Mouse (Mus musculus): ENCODE measurements around the gene Rnf5.

Rnf5 gene

DNA sequence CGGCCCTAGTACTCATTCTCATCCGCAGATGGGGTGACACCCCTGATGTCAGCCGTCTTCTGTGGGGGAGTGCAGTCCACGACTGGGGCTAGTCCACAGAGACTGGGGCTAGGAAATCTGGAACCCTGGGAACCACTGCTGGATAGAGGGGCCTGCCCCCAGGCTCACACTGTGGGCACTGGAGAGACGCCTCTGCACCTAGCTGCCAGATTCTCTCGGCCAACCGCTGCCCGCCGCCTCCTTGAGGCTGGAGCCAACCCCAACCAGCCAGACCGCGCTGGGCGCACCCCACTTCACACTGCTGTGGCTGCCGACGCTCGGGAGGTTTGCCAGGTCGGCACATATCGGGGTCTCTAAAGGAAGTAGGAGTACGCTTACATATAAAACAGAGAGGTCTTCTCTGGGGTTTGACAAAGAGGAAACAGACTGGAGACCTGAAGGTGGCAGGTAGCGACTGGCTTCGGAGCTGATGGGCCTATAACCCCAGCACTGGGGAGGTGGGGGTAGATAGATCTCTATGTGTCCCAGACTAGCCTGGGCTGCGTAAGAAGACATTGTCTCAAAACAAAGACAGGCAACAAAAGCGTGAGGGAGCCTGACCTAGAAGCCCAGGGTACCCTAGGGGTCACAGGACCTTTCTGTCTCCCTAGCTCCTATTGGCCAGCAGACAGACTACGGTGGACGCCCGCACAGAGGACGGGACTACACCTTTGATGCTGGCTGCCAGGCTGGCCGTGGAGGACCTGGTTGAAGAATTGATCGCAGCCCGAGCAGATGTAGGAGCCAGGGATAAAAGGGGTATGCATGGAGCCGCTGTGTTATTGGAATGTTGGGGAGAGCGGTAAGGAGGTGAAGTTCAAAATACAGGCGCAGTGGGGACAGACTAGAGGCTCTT, 17.4 kb downstream of the Rnf5 start:
- no peak for DNase-seq (ENCODE audit: low spot score in 2 of 2)

DNA sequence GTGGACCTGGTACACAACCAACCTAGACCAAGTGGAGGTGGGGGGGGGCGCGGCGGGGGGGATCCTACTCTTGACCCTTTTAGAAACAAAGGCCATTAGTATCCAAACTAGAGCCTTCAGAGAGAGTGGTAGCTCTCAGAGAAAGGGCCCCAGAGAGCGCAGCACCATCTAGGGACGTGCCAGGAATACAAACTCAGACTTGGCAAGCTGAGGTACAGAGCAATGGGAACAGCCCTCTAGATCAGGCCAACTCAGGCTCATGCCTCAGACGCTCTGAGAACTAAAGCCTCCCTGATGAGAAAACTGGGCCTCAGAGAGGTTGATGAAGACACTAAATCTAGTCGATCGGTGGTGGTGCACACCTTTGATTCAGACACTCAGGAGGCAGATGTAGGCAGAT, 18.4 kb downstream of the Rnf5 start:
- no peak for DNase-seq (ENCODE audit: low spot score in 2 of 2)

DNA sequence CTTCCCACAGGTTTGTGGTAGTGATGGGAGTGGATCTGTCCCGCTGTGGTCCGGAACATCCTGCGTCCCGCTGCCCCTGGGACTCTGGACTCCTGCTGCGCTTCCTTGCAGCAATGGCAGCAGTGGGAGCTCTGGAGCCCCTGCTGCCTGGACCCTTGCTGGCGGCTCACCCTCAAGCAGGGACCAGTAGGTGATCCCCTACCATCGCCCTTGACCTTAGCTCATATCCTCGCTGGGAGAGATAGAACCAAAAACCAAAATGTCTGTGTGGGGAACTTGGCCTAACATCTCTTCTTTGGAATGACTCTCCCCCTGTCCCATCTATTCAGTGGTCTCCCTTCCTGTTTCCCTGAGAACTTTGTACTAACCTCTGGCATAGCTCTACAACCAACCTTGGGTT, 19.7 kb downstream of the Rnf5 start:
- DNase-seq (ENCODE audit: low spot score in 2 of 2), result no peak

DNA sequence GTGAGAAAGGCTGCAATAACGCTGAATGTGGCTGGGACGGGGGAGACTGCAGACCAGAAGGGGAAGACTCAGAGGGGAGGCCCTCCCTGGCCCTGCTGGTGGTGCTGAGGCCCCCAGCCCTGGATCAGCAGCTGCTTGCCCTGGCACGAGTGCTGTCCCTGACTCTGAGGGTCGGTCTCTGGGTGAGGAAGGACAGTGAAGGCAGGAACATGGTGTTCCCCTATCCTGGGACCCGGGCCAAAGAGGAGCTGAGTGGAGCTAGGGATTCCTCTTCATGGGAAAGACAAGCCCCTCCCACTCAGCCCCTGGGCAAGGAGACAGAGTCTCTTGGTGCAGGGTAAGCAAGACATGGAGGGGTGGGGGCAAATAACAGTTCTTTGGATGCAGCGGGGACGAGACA, 20.1 kb downstream of the Rnf5 start:
- DNase-seq (ENCODE audit: low spot score in 2 of 2), result no peak

DNA sequence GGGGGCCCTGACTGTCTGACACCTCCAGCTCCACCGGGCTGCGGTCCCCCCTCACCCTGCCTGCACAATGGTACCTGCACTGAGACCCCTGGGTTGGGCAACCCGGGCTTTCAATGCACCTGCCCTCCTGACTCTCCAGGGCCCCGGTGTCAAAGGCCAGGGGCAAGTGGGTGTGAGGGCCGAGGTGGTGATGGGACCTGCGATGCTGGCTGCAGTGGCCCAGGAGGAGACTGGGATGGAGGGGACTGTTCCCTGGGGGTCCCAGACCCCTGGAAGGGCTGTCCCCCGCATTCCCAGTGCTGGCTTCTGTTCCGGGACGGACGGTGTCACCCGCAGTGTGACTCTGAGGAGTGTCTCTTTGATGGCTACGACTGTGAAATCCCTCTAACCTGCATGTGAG, 21.0 kb downstream of the Rnf5 start:
- no peak for DNase-seq (ENCODE audit: low spot score in 2 of 2)

DNA sequence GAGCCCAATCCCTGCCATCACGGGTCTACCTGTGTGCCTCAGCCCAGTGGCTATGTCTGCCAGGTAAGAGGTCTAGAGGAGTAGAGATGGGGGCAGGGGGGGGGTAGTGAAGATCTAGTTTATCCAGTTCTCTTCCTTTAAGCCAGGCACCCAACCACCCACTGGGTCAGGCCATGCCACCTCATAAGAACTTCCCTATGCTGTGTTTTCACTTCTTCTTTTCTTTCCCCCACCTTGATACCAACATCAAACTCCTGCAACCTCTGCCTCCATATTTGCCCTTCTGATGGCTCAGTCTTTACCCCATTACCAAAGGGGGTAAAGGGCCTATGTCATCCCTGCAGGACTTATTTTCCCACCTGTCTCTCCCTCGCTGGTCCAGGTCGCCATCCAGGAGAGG, 25.4 kb downstream of the Rnf5 start:
- no peak for DNase-seq (ENCODE audit: low spot score in 2 of 2)

DNA sequence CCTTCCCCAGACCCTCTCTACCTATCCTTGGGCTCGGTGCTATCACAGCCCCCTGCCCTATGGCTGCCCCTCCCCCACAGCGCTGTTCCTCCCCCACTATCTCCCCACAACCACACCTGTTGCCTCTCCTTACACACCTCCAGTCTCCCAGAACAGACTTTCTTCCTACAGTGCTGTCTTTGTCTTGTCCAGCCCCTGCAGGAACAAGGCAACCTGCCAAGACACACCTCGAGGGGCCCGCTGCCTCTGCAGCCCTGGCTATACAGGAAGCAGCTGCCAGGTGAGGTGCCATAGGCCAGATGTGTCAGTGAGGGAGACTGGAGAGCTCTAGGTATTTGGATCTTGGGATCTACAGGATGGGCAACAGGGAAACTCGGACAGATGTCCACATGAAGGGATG, 26.9 kb downstream of the Rnf5 start:
- no peak for DNase-seq (ENCODE audit: low spot score in 2 of 2)

DNA sequence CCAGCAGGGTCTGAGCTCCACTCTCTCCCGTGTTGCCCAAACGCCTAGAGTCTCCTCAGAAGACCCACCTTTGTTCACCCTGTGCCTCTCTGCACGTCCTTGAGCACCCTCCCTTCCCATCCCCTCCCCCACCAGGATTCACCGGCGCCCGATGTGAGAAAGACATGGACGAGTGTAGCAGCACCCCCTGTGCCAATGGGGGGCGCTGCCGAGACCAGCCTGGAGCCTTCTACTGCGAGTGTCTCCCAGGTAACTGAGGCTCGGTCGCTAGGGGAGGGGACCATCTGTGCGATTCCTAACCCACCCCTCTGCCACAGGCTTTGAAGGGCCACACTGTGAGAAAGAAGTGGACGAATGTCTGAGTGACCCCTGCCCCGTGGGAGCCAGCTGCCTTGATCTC, 31.1 kb downstream of the Rnf5 start:
- DNase-seq (ENCODE audit: low spot score in 2 of 2), result no peak

DNA sequence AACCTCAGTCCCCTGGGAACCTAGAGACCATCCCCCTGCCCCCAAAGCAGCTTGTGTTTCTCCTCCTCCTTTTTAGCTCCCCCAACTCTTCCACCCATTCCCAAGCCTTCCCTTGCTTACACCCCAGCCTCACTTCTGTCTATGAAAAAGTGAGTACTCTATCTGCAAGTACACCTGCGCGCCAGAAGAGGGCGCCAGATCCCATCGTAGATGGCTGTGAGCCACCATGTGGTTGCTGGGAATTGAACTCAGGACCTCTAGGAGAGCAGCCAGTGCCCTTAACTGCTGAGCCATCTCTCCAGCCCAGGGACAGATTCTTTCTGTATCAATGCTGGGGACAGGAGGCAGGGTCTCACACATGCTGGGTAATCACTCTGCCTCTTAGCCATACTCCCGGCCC, 31.6 kb downstream of the Rnf5 start:
- DNase-seq (ENCODE audit: low spot score in 2 of 2), result no peak

DNA sequence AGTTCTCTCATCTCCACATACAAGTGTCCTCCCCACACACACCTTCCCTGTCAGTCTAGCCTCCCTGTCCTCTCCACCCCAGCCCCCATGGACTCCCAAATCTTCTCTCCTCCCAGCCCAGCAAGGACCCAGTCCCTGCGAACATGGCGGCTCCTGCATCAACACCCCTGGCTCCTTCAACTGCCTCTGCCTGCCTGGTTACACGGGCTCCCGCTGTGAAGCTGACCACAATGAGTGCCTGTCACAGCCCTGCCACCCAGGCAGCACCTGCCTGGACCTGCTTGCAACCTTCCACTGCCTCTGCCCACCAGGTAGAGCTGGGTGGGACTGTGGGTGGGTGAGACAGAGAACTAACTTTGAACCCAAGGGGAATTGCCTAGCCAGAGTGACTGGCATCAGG, 33.6 kb downstream of the Rnf5 start:
- no peak for DNase-seq (ENCODE audit: low spot score in 2 of 2)

DNA sequence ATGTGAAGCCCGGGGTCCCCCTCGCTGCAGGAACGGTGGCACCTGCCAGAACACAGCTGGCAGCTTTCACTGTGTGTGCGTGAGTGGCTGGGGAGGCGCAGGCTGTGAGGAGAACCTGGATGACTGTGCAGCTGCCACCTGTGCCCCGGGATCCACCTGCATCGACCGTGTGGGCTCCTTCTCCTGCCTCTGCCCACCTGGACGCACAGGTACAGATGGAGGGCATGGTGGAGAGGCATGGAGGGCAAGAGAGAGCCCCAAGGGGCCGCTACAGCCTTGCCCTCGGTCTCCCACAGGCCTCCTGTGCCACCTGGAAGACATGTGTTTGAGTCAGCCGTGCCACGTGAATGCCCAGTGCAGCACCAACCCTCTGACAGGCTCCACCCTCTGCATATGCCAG, 35.1 kb downstream of the Rnf5 start:
- no peak for DNase-seq (ENCODE audit: low spot score in 2 of 2)

DNA sequence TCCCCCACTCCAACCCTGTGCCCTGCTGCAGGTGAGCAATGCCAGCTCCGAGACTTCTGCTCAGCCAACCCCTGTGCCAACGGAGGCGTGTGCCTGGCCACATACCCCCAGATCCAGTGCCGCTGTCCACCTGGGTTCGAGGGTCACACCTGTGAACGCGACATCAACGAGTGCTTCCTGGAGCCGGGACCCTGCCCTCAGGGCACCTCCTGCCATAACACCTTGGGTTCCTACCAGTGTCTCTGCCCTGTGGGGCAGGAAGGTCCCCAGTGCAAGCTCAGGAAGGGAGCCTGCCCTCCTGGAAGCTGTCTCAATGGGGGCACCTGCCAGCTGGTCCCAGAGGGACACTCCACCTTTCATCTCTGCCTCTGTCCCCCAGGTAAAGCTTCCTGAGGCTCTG, 36.2 kb downstream of the Rnf5 start:
- no peak for DNase-seq (ENCODE audit: low spot score in 2 of 2)

DNA sequence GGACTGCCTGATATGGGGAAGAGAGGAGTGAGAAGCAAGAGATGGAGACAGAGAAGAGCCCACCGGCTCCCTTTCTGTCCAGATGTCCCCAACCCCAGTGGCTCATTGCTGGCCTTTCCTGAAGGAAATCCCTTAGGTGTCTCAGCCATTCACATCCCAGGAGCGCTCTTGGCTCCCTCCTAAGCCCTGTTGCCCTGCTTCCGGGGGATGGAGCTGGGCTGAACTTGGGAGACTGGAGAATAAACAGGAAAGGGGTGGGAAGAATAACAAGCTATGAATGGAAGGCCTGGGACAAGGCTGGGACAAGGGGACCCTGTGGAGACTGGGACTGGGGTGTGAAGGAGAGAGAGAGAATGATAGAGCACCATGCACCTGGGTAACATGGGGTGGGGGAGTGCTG, 38.7 kb downstream of the Rnf5 start:
- no peak for DNase-seq (ENCODE audit: low spot score in 2 of 2)

DNA sequence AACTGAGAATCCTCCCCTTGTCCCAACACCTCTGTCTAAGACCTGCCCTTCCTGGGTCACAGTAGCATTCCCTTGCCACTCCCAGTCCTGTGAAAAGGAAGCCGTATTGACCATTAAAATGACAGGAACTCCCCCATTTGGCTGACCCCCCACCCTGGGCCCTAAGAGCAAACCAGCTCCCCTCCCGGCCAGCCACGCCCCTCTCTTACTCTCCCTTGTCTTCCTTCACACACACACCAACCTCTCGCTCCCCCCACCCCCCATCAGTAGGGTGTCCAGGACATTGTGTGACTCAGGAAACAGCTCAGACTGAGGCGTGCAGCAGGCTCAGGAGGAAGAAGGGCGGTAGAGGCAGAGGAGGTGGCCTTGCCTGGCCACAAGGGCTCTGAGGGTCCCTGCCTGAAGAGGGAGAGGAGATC, 39.5 kb downstream of the Rnf5 start, which contains the start of gene Notch4:
Notch4 (plus strand) TSS at position 266 of the 419 bp plus-strand sequence.
- no peak for DNase-seq (ENCODE audit: low spot score in 2 of 2)

DNA sequence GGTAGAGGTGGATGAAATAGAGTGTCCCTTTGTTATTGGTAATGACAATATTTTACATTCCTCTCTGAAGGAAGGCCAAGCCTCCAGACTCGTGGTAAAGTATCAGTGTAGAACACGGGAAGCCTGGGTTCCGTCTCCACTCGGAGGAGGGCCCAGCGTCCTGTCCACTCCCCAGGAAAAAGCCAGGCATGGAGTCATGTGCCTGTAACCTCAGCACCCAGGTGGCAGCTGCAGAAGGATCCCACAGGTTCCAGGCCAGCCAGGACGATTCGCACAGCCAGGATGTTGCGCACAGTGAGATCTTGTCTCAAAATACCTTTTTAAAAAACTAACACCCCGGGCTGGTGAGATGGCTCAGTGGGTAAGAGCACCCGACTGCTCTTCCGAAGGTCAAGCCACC, 40.1 kb downstream of the Rnf5 start:
- no peak for DNase-seq (ENCODE audit: low spot score in 2 of 2)

DNA sequence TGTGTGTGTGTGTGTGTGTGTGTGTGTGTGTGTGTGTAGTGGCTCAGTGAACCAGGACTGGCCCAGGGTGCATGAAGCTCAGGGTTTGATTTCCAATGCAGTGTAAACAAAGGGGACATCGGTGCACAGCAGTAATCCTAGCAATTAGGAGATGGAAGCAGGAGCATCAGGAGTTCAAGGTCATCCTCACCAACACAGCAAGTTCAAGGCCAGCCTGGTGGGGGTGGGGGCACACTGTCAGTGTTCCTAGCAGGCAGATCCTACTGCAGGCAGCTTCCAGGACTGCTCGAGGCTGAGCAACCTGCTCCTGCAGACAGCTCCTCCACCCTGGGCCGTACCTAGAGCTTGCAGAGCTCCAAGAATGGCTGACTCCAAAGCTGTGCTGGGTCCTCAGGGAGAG, 40.9 kb downstream of the Rnf5 start:
- no peak for DNase-seq (ENCODE audit: low spot score in 2 of 2)

DNA sequence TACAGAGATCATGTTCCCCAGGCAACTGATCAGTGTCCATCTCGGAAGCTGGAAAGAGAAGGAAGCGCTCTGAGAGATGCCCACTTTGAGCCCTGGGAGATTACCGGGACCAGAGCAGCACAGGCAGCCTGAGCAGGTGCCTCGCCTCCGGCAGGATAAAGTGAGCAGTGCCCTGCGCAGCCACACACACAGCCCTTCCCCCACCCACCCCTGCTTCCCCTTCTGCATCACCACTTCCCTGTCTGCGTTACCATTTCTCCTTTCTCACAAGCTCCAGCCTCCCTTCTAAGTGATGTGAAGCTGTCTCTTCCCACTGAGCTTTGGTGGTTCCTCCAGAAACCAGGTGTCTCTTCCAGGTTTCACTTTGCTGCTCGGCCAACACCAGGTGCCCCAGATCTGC, 42.3 kb downstream of the Rnf5 start:
- DNase-seq (ENCODE audit: low spot score in 2 of 2), result no peak

DNA sequence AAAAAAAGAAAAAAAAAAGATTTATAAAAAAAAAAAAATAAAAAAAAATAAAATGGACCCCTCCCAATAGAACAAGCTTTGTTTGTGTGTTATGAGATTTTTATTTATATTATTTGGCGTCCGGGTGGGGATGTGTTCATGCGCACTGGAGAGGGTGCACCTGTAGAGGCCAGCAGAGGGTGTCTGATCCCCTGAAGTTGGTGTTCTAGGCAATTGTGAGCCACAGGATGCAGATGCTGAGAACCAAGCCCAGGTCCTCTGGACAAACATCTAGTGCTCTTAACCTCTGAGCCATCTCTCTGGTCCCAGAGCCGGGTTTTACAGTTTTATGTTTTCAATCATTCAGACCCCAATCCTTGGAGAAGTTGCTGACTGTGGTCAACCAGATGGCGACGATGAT, 43.1 kb downstream of the Rnf5 start:
- no peak for DNase-seq (ENCODE audit: low spot score in 2 of 2)

DNA sequence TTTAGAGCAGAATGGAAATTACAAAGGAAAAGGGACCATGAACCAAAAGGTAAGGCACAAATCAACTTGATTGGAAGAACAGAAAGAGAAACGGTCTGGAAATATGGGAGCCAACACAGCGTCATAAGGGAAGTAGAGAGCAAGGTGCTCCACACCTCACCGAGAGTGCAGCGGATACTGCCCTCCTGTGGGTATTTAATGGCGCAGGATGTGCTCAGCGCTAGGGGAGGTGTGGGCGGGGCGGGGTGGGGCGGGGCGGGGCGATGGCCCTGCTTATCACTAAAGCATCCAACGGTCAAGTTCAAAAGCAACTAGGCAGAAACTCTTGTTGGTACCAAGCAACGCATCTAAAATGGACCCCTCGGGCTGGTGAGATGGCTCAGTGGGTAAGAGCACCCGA, 43.6 kb downstream of the Rnf5 start:
- no peak for DNase-seq (ENCODE audit: low spot score in 2 of 2)

DNA sequence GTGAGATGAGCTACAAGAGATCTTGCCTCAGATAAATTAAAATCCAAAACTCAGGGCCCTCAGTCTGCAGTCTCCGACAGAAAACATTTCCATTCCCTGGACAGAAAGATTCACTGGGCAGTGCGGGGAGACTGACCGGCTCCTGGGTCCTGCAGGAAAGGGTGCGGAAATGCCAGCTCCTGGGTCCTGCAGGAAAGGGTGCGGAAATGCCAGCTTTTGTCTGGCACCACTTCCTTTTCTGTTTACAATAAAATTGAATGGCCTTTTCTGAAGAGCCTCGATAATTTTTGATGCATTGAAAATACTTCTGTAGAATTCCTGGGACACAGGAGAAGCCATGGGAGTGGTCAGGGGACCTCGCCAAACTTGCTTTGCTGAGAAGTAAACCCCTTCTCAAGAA, 44.4 kb downstream of the Rnf5 start:
- DNase-seq (ENCODE audit: low spot score in 2 of 2), result no peak

DNA sequence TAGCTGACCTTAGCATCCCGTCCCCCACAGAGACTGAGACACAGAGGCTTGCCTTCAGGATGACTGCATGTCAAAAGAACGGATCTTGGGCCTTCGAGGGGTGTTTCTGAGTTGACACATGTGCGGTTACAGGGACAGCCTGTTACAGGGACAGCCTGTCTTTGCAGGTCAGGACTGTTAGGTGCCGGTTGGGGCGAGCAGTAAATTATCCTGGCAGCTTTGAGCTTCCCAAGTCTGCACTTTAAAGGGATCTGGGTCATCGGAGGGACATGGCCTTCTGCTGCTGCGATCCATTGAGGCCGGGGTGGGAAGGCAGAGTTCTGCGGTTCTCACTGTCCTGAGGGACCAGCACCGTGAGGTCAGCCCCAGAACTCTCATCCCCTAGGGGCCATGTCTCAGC, 46.1 kb downstream of the Rnf5 start:
- no peak for DNase-seq (ENCODE audit: low spot score in 2 of 2)

DNA sequence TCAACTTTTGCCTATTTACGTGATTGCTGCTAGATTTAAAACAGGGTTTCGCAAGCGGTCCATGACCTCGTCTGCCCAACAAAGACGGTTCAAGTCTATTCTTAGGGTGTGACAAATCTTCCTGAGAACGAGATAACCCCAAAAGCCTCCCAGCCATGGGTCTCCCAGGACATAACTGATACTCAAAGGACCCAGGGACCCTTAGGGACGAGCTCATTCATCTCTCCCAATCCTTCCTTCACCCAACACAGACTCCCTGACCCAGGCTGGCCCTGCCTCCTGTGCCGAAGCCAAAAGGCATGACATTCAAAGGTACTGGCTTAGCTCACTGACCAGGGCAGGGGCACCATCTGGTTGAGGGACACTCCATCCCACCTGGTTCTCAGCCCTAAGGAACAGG, 47.1 kb downstream of the Rnf5 start:
- no peak for DNase-seq (ENCODE audit: low spot score in 2 of 2)

DNA sequence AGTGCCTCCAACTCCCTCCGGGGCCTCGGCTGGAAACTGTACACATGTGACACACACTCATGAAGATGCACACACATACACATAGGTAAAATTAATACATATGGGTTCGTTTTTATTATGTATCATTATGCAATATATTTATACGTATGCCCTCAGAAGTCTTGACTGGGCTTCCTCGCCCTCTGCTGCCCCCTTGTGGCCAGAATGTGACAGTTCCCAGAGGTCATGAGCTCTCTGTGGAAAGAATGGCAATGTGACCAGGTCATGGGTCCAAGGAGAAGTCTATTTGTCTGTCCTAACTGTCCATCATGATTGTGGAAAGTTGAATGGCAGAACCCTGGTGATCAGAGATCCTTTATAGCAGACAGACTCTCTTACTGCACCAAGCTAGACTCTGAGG, 48.0 kb downstream of the Rnf5 start:
- DNase-seq (ENCODE audit: low spot score in 2 of 2), result peak in 1 of 2 experiments; percentile 64

All from frontal cortex, postnatal 10 days (tissue).